Mouse (Mus musculus) adrenal gland, postnatal 25 days (tissue): ENCODE results near the gene Sema4c. TPM values are rescaled to one million over a fixed set of nuclear protein-coding genes. Genes with fewer than 3 reads are reported as not detected.
A peak's percentile ranks its signal among the peaks of the same experiment; 100 is the strongest.

Experiments
- DNase-seq: peaks from one replicate; pipeline ENCODE4 v3.0.0; 2021; ENCODE audit warnings: mixed read lengths
- total RNA-seq: library from RNA; stranded (reverse); gene quantifications from 2 replicates; pipeline ENCODE4 v1.2.3, GENCODE M21; 2021

Sema4c gene
- total RNA-seq, 1 experiment from 2014 or later: 24.2 TPM

DNA sequence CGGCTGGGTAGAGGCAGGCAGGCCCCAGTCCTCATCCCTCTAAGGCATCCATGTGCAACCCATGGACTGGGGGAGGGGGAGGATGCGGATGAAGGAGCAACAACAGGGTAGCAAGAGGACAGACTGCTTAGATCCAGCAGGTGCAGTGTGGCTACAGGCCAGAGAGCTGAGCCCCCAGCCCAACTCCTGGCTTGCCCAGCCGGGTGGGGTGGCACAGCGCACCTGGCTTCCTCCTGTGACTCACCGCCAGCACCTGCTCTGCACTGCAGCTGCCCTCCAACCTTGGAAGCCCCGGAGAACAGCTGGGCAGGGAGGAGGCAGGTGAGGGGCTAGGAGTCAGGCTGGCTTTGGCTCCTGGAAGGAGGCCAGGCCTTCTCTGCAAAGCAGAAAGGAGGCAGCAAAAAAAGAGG, 21.8 kb upstream of the Sema4c start:
- DNase-seq: no peak

DNA sequence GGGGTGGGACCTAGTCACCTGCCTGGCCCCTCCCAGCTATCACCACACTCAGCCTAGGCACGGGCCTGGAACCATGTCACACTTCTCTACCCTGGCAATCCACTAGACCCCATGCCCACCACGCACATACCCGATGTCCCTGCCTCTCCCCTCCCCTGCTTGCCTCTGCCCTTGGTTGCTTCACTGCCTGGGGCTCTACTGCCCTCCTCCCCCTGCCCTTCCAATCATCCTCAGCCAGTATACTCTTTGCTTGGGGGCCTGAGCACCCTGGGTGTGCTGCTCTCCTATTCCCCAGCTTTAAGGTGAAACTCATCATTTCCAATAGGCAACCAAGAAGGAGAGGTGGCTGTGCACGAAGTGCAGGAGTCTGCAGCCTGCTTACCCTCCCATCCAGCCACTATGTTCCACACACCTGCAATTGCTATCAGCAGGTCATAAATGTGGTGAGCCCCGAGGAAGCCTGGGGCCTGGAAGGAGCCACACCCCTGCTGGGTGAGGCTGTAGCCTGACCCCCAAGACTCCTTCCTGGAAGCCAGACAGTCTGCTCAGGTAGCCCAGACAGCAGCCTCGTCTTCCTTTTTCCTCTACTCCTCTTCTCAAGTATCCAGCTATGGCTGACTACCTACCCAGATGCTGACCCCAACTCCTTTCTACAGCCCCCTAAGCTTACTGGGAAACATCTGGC, 19.0 kb upstream of the Sema4c start:
- DNase-seq: no peak

DNA sequence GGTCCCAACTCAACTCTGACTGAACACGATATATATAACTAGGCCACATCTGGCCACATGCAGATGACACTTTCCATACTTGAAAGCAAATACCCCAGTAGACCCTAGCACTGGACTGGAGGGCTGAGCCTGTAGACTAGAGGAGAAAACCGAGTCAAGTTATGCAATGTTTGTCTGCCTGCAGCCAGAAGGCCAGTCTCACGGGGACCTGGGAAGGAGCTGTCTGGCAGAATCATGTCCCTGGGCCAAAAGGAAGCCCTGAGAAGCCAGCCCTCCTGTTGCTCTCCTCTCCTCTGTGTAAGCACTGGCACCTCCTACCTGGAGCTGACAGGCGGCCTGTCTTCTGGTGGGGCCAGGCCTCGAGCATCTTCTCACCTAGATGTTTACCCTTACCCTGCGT, 17.2 kb upstream of the Sema4c start:
- no peak for DNase-seq

DNA sequence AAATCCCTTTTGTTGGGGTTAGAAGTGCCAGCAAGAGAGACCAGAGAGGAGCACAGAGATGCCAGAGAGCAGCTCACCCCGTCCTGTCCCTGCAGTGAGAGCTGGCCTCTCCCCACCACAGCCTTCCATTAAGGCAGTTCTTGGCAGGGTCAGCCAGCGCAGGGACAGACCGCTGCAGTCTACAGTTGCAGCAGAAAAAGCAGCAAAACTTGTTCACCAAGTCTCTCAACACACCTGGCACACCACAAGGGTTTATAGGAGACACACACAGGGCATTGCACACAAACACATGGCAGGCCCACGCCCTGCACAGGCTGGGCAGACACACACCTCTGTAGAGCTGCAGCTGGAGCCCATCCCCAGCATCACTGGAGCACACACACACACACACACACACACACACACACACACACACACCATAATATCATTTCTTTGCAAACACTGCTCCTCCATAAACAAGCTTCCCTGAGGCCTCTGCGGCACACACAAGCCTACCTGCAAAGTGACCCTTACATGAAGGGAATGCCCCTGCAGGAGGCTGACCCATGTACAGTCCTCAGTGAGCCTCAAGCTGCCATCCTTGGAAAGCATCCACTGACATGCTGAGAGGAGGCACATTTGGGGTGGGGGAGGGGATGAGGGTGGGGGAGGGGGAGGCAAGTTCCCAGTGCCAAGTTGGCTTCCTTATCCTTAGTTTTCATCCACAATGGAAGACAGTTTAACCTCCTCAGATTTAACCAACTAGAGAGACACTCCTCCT, 16.2 kb upstream of the Sema4c start:
- no peak for DNase-seq

DNA sequence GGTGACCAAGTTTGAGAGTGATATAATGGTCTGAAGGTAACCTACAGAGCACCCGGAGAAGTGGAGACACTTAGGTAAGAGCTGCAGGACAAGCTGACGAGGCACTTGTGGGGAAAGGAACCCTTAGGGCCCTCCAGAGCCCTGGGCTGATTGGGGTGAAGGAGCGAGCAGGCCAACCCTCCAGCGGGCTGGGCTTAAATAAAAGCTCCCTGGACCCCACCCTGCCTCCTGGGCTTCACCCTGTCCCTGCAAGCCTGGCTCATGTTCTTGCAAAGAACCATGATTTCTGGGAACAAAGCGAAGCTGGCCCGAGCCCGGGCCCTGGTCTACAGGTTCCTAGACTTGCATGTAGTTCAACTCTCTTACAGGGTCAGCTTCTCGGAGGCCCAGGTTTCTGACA, 15.4 kb upstream of the Sema4c start:
- DNase-seq: no peak

DNA sequence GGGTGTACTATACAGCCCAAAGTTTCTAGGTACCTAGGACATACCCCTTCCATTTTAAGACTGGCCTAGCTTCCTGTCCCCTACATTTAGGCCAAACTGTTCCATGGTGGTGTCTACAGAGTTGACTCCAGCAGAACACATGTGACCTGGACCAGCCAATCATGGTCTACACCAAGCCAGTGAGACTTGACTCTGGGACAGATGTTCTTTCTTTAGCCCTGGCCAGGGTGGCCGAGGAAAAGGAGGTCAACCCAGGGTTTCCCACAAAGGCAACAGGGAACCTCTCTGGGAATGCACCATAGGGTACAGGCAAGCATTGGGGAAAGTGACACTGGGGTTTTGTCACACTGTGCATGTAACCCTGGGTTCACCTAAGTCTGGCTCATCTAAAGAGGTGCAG, 14.6 kb upstream of the Sema4c start:
- DNase-seq: no peak

DNA sequence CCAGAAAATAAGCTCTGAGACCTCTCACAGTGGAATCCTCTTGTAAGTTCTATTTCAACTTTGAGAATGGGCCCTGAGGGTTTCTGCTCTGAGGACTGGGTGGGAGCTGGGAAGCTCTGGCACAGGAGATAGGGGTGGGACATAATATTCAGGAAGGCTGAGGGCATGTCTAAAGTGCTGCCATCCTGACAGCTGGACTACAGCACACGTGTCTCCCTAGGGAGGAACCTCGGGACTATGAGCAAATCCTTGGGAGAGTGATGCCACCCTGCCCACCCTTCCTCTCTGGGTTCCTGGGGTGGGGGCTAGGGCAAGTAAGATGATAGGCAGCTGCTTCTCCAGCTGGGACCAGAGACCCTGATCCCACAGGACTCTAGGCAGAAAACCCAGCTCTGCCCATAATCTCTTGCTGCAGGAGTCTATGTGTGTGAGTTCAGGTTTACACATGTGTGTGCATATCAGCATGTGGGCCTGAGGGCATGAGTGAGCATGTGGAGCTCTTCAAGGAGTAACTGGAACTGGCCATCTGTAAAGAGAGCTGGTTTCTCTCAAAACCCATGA, 14.1 kb upstream of the Sema4c start:
- no peak for DNase-seq

DNA sequence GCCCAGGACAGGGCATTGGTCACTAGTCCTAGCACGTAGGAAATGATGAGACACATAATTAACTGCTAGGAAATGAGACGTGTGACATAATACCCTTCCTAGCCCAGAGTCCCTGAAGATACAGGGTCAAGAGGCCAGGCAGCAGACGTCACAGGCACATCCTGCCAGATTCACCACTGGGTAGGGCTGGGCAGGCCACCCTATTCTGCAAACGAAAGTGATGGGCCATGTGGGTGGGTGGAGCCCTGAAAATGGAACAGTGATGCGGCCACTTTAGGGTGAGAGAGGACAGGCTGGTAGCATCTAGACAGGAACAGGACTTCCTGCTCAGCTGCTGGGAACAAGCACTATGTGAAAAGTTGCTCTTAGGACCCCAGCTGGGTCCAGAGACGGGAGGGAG, 13.5 kb upstream of the Sema4c start:
- DNase-seq: peak; percentile 66

DNA sequence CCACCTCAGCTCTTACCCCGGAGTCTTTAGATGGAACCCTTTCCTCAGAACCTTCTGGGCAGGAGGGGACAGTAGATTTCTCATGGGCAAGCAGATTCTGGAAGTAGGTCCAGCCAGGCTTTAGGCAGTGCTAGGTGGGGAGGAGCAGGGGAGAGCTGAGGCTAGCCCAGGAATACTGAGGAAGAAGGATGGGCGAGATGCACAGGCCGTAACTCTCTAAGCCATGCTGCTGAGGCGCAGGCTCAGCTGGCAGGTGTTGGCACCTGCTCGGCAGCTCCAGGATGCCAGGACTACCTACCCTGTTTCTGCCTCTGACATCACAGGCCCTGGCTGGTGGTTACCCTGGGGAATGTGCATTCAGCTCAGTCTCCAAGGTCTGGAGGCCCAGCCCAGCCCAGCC, 12.2 kb upstream of the Sema4c start:
- DNase-seq: no peak

DNA sequence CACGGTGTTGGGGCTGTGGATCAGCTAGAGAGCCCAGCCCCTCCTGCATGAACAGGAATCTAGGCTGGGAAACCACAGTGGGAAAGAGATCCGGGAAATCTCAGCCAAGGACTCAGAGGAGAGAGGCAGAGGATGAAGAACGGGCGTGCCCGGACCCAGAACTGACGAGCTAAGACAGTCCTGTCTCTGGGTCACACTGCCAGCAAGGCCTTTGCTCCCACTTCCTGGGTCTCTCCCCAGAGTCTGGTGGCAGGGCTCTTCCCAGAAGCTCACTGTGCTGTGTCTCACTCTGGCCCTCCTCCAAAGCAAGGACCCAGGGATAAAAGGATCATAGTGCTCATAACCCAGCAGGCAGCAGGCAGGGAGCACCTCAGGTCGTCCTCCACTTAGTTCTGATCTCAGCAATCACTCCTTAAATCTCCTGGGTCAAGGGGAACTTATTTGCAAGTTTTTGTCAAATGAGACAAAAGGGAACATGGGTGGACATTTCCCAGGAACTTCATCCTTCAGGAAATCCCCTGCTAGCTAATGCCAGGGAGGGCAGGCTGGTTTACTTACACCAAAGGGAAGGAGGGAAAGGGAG, 11.6 kb upstream of the Sema4c start:
- DNase-seq: no peak

DNA sequence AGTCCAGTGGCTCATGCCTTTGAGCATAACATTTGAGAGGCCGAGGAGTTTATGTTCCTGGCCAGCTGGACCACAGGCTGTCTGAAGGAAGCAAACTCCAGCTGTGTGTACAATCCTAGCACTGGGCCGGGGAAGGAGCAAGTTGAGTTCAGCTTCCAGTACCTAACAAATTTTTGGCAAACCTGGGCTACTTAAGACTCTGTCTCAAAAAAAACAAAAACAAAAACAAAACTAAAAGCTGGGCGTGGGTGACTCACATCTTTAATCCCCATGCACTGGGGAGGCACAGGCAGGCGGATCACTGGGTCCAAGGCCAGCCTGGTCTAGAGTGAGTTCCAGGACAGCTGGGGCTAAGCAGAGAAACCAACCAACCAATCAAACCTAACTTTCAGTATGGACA, 10.6 kb upstream of the Sema4c start:
- peak; percentile 37 for DNase-seq

DNA sequence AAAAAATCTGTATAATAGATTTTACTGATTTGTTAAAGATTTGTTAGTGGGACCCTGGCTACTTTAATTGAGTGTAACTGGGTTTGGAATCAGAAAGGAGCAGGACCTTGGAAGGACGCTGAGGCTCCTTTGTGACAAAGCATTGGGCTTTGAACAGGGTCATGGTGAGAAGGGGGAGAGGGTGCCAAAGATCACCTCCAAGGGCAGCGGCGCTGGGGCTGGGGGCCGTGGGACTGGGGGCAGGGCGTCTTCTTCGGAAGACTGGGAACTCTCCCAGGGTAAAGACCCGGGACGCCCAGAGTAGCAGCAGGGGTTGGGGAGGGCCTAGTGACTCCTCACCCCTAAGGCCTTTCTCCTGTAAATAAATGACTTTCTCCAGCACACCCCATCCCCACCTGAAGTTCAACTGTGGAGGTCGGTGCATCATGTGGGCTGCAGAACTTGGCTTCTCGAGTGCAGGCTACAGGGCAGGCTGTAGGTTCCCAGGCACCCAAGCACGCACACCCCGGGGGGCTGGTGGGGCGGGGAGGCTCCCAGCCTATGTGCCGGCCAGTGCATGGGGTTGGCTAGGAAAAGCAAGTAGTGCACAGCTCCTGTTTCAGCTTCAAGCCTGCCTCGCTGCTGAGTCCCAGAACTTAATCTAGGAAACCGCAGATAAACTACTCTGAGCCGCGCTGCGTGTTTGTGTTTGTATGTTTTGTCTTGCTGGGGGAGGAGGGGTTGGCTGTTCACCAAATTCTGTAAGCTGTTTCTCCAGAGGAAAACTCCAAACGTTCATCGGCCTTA, 9.9 kb upstream of the Sema4c start:
- no peak for DNase-seq

DNA sequence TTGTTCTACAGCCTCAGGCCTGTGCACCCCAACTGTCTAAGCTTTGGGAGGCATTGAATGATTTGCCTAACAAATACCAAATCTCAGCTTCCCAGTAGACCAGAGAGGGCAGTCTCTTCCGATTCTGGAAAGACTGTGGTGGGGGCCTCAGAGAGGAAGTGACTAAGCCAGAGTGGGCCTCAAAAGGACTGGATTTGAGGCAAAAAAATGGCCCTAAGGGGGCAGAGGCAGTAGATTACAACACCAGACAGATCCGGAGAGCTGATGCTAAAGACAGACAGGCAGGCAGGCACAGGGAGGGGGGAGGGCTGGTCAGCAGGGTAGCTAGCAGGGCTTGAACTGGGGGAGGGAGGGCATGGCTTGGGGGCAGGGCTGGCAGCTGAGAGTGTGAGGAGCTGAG, 8.3 kb upstream of the Sema4c start:
- no peak for DNase-seq

DNA sequence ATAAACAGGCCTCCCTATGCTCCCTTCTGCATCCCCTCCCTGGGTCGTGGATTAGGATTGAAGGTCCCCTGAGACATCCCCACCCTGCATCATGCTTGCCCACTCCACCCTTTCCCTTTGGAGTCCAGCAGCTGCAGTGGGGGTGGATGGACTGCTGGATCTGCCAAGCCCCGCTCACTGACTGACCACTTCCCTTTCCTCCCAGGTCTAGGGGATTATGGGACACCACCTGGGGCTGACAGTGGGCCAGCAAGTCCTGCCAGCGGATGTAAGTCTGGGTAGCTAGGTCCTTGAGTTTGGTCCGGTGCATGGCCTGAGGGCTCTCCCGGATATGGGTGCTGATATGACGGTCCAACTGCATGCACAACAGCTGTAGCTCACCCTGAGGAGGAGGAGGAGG, 6.0 kb upstream of the Sema4c start:
- DNase-seq: no peak

DNA sequence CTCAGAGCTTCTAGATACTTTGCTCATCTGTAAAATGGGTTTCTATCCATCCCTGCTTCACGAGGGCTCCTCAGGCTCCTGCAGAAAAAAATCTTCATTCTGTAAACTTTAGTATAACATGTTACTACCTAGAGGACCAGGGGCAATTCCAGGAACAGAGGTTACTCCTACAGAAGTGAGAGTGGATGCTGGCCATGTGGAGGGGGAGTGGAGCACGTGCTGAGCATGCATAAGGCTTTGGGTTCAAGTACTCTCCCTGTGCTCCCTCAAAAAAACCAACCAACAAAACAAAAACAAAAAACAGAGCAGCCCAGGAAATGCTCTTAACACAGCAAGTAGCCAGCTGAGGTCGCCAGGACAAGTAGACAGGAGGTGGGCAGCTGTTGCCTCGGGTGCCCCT, 5.5 kb upstream of the Sema4c start:
- DNase-seq: no peak

DNA sequence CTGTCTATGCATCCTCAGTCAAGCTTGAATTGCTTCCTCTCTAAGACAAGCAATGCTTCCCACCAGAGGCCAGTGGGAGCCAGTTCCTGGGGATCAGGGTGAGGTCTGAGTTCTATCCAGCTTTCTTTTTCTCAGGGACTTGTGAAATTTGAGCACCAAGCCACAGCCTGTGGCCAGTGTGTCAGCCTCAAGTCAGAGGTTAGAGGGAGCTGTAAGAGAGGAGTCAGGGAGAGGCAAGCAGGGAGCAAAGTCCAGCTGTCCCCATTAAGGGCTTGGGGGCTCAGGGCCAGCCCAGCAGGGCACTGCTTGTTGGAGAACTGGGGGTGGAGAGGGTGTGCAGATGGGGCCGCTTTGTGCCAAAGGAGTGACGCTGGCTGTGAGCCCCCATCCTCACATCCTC, 5.0 kb upstream of the Sema4c start:
- DNase-seq: no peak

DNA sequence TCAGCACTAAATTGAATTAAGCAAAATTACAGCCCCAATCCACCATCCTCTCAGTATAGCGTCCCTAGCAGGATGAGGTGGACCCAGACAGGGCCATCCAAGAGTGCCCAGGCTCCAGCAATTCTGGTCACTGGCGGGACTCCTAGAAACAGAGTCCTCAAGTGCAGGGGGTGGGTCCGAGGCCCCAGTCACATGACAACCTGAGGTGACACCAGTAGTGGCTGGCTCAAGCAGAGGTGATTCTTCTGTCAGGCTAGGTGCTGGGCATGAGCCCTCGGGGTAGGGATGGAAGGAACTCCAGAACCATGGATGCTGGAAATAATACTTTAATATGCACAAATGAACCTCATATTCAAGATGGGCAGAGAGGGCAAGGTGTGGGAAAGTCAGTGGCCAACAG, 4.2 kb upstream of the Sema4c start:
- DNase-seq: no peak

DNA sequence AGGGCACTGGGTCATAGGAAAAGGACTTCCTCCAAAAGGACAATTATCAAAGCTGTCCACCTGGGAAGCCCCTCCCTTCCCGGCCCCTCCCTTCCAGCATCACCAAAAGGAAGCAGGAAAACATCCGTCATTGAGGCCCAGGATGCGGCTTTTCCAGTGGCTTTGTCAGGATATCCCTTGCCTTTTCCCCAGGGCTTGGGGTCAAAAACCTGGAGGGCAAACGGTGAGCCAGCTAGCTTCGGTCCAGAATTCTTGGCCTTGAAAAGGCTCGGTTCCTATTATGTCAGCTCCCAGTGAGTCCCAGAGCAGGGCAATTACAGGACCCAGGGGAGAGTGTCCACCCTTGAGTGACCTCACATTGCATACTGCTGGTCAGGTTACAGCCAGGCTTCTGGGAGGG, 2.8 kb upstream of the Sema4c start:
- no peak for DNase-seq

DNA sequence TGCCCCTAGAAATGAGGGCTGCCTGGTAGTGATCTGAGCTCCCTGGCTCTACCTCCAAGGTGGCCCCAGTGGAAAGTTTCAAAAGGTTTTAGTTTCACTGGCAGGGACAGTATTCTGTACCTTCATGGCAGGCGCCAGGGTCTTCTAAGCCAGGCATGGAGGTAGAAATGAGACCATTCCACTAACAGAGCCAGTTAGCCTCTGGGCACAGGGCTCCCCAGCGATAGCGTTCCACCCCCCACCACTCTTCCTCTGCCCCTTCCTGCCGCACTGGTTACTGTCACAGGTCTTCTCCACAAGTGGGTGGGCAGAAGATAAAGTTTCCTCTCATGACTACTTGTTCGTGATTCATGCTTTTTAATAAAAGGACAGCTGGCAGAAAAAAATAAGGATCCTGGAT, 1.7 kb upstream of the Sema4c start:
- no peak for DNase-seq

DNA sequence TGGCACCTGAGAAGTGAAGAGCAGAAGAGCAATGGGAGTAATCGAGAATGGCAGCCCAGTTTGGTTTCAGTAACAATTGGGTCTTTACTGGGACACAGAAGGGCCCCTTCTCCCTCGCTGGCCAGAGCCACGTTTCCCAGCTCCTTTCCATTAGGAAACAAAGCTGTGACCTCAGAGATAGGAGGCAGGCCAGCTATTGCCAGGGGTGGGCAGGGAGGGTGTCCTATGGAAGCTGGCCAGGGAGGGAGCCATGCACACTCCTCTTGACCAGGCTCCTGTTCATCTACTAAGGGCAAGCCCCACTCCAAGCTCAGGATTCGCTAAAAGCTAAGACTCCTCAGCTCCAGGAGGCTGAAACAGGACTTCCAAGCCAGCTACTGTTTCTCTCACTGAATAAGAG, 1.1 kb upstream of the Sema4c start:
- no peak for DNase-seq

DNA sequence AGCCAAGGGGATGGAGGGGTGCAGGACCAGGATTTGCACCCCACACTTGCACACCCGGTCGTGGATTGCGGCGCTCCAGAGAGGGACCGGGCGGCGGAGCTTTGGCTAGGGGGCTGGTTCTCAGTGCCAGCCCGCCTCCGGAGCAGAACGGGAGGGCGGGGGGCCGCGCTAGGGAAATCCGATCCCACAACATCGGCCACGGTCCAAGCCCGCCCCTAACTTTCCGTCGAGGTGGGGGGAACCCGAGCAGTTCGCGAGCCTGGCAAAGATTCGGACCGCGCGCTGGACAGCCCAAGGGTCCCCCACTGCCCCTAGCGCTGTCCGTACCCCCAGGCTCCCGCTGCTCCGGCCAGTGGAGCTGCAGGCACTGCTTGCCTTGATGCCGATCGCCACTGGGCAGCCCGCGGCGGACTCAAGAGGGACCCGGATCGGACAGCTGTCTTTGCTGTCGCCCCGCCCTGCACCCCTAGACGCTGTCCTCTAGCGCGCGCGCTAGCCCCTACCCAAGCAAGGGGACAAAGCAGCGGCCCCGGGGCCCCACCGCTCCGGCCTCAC, 615 bp downstream of the Sema4c start:
- peak; percentile 78 for DNase-seq
